Mouse (Mus musculus): ENCODE measurements around the gene Susd1.

The Susd1 gene

DNA sequence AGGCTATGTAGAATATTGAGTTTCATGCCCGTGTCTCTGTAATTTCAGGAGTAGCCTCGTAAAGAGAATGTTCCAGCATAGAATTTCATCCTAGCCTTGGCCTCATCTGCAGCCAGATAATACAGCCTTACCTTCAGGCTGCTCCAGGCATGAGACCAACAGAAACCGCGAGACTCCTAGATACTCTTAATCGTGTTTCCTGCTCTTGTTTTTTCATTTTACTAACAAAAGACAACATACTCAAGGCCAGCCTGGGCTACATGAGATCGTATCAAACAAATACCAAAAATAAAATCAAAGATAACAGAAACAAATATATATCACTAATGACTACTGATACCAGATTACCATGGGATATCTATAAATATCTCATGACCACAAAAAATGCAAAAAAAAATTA is 9.3 kb downstream of the Susd1 start:
- DNase-seq, result no peak

DNA sequence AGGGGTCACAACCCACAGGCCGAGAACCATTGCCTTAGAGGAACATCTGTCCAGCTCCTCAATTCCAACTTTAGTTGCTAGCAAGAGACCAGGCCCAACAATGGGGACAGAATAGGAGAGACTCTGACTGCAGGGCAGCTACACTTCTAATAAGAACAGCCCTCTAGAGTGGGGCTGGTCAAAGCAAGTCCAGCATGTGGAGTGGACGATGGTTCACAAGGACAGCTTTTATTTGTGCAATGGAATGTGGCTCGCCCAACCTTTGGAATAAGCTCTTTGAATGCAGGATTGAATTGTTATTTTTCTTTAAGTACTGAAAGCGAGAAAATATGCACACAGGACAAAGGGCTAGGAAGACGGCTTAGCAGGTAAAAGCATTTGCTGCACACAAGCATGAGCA is 12.0 kb downstream of the Susd1 start:
- DNase-seq, result no peak

DNA sequence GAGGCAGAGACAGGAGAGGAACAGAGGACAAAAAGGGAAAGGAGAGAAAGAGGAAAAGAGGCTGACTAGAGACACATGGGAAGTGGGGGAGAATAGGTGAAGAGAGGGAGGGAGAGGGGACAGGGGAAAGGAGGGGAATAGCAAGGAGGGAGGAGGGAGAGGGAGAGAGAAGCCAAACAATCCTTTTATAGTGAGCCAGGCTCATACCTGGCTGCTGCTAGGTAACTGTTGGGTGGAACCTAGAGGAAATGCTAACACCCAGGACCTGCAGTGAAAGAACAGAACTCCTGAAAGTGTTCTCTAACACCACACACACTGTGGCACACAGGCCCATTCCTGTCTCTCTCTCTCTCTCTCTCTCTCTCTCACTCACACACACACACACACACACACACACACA is 15.6 kb downstream of the Susd1 start:
- DNase-seq, result no peak

DNA sequence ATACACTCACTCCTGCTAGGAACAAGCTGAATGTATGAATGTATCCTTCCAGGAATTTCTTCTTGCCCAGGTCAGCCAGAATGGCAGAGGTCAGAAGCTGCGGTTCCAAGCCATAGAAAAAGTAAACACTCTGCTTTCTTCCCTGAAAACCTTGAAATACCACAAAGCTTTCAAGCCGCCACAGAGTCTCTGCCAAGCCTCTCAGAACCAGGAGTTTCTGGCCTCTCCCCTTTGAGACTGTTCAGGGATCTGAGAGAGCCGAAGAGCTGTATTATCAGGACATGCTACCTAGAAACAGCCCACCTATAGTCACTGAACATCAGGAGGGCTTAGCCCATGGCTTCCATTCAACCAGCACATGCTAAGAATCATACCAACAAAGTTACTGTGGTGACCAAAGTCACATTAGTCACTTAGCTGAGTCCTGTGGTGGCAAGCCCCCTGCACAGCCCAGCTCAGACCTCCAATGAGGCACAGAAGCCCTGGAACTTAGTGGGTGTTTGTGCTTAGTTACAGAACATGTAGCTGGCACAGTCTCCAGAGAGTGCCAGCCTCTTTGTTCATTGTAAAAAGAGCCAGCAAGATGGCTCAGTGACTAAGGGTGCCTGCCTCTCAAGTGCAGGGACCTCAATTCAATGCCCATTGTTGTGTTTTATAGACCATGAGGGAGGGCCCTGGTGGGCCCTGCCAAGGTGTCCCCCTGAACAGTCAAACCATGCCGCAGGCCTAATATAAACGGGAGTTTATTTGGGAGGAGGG is 16.2 kb downstream of the Susd1 start:
- no peak for DNase-seq

DNA sequence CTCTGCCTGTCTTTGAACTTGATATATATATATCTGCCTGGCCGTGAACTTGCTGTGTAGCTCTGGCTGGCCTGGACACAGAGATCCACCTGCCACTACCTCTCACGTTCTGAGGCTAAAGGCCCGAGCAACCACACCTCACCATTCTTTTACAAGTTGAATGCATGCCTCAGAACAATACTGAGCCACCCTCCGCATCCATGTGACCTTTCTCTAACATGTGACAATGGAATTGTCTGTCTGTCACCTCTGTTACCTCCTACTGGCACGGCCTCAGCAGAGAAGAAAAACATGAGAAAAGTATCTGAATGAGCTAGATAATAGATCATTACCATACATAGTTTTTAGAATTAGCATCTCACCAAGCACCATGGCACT is 17.1 kb downstream of the Susd1 start:
- no peak for DNase-seq

DNA sequence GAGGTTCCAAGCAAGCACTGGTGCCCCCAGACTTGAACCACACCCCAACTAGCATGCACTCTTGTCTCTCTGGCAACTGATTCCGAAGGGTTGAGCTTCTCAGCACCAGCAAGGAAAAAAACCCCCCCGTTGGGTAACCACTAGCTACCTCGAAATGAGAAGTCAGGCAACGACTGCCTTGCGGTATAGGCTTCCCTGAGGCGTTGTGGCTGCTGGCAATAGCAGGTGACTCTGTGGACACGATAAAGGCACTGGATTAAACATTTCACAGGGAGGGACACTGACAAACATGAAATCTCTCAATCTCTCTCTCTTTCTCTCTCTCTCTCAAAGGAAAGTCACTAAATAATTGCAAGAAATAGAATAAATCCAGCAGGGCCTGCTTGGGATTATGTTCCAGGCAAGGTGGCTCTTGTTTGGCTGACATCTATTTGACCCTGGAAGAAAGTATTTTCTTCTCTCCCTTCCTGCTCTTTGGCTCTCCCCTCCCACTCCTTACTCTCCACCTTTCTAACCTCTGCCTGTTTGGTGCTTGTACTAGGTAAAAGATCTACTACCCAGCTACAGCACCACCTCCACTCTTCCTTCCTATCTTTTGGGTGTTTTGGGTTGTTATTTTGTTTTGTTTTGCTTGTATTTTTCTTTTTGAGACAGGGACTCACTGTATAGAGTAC is 17.6 kb downstream of the Susd1 start:
- no peak for DNase-seq

DNA sequence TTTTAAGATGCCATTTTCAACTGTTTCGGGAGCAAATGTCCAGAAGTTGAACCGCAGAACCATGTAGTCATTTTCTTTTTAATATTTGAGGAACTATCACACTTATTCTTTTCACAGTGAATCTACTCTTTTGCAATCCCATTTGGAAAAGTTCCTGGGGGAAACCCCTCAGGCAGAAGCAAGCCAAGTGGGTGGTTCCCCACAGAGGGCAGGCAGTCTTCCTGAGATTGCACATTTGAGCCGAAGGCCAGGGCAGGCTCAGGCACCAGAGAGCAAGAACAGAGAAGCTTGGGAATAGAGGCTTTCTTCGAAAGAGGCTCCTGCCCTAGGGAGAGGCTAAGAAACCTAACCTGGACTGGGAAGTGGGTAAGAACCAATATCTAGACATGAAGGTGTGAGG is 19.2 kb downstream of the Susd1 start:
- no peak for DNase-seq

DNA sequence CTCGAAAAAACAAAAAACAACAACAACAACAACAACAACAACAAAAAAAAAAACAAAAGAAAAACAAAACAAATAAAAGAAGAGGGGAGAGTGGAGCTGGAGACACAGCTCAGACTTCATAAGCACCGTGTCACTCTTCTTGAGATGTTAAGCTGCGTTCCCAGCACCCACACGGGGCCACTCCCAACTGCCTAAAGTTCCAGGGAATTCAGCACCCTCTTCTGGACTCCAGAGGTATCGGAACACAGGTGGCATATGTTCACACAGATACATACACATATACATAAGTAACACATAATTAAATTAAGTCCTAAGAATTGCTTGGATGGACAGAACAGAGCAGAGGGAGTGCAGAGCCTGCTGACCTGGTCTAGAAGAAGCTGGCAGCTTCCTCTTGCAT is 25.0 kb downstream of the Susd1 start:
- DNase-seq, result no peak

DNA sequence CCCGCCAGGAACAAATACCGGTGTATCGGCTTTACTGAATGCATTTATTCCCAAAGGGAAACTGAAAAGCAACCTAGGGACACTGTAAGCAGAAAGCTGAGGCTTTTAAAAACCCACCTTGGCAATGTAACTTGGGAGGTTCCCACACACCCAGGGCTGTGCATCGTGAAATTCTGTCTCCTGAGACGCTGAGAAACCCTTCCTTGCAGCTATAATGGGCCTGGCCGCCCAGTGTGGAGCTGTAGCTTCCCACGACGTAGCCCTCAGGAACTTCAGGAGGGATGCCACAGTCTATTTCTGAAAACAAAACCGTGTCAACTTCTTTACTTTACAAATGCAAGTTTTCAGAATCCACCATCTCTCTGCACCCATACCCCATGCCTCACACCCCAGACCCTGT is 27.3 kb downstream of the Susd1 start:
- DNase-seq, result no peak

DNA sequence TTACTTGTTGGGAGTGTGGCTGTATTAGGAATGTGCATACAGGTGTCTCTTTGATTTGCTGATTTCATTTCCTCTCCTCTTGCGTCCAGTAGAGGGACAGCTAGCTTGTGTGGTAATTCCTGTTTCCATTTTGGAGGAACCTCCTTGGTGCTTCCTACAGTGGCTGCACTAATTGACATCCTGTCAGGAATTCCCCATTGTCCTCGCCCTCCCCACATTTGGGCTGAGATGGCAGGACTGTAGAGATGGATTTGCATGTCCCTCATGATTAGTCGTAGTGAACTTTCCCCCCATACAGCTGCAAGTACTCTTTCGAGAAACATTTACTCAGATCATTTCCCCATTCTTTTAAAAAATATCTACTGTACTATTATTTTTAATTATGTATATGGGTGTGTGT is 30.7 kb downstream of the Susd1 start:
- DNase-seq, result no peak

DNA sequence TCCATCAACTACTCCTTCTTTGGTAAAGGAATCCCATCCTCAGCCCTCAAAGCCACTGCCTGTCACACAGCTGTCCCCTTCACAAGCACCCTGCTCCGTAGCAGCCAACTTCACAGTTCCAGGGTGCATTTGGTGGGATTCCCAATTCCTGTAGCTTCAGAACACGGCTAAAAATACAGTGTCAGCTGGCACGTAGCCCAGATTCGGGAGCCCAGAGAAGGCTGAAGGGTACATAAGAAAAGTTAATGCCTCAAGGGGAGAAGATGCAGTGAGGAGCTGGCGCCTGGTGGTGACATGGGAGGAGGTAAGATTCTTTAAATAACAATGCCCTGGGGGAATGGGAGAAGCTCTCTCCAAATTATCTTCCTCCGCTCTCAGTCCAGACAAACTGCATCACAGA is 34.1 kb downstream of the Susd1 start:
- DNase-seq, result peak; percentile 59

DNA sequence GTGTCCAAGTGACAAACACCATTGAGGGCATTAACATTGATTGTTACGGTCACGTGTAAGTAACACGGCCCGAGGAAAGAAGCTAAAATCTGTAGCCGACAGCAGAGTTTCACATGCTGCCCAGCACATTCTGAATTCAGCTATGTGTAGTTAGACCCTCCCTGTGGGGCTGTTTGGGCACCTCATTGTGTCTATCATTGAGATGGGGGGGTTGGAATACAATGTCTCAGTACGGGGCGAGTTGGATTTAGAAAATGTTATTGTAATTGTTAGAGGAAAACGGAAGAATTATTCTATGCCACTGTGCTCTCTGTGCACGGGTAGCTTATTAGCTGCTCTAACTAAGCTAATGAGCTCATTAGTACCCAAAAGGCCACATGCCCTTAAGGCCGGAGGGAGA is 37.5 kb downstream of the Susd1 start:
- DNase-seq, result no peak

DNA sequence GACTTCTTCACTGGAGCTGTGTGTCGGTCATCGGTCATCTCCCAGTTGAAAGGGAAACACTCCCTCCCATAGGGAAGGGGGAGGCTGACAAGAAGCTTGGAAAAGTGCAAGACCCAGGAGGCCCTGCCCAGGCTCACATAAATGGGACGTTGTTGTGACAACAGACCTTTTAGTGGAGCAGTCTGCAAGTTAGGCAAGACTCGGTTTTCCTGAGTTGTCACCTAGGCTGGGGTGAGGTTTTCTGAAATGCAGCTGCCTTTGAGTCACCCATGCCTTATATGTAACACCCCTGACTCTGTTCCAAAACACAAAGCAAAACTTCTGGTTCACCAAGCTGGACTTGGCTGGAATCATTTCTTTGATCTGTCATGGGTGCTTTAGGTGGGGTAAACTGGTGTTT is 39.1 kb downstream of the Susd1 start:
- no peak for DNase-seq

DNA sequence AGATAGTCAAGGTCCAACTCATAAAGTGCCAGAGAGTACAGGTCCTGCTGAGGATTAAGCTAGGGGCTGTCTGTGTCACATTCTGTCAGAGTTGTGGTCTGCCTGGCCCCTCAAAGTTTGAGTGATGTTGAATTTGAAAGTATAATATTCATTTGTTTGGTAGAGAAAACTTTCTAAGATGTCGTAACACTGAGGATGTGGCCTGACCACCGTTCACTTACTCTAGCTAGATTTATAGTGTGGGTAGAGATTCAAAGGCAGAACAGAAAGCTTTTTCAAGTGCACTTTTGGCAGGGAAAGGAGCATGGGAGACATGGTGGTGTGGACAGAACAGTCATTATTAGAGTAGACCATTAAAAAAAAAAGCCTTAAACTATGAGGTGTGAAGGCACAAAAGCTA is 42.9 kb downstream of the Susd1 start:
- no peak for DNase-seq

DNA sequence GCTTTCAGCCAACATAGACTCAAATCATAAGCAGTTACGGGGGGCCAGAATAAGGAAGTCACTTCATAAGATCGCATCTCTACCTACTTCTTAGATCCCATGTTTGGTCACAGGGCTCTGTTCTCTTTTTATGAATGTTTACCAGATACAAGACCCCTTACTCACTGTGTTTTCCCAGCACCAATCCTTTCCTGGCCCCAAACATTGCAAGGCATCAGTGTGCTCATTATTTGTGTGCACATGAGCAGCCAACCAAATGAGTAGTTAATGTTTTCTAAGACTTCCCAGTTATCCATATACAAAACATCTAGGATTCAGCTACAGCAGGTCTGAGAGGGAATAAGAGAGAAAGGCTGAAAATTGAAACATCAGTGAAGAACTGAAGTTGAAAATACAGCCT is 44.3 kb downstream of the Susd1 start:
- DNase-seq, result no peak

DNA sequence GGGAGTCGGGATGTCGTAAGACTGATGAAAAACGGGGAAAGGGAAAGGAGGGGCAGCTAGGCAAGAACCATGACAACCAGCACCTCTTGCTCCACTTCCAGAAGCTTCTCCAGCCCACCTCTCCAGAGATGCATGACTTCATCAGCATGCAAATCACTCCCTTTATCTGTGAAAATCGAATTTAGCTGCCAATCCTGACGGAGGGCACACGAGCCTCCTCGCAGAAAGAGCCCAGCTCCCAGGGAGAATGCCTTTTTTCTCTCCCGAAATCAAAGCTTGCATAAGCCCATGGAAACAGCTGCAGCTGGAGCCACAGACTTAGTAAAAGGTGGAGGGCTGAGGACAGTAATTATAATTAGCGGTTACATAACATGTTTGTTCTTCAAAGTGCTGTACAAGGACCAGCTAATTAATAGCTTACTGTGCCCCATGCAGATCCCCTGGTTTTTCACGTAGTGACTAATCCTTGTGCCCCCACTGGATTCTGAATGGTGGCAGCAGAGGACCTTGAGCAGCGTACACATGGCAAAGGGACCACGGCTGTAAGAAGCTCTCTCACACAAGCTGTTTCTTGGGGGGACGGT is 49.9 kb downstream of the Susd1 start:
- peak; percentile 27 for DNase-seq

DNA sequence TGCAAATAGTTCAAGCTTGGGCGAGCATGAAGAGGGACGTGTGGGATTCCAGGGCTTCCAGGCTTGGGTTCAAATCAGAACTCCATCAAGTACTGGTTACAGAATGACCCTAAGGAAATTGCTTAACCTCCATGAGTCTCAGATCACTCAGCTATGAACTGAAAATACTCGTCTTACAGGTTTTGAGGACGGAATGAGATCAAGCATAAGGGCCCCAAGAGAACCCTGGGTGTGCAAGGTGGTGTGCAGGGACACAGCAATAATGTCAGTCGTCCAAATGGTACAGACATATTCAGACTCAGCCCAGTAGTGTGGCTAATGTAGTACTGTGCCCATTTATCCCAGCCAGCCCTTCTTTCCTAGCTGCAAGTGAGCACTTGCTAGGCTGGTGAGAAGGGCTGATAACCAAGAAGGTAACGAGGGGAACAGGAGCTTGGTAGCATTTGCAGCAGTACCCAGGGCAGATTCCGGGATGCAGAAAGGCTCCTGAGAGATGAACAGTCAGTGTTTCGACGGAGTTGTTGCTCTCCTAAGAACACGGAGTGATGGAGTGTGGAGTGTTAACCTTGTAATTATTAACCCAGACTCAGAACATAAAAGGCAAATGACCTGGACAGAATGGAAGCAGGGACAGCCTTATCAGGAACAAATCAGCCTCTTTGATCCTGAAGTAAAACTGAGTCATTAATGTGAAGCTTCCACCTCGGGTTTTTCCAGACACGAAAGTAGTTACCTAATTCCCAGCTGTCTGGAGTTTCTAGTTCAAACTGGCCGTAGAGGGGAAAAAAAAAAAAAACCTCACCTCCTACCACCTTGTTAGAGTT is 50.8 kb downstream of the Susd1 start:
- peak; percentile 21 for DNase-seq

DNA sequence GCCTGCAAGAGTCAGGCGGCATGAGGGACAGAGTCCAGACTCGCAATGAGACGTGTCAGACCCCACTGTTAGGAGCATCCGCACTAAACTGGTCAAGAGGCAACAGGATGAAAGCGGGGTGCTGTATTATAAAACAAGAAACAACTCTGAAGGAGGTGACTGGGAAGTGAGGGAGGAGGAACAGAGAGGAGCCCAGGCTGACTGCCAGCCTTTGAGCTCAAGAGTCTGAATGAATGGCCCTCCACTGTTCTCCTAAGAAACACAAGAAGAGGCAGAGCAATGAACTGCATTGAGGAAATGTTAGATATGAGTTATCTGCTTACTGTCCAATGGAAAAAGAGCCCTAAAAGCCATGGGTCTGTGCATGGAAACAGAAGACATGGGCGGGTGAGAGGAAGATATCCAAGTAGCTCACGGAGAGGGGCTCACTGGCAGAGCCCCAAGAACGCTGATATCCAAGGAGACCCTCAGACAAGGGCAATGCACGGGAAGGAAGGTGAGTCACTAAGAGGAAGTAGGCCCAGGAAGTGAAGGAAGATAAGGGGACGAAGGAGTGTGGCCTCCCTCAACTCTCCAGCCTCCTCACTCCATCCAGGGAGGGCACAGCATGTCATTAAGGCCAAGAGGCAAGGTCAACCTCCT is 53.1 kb downstream of the Susd1 start:
- no peak for DNase-seq

DNA sequence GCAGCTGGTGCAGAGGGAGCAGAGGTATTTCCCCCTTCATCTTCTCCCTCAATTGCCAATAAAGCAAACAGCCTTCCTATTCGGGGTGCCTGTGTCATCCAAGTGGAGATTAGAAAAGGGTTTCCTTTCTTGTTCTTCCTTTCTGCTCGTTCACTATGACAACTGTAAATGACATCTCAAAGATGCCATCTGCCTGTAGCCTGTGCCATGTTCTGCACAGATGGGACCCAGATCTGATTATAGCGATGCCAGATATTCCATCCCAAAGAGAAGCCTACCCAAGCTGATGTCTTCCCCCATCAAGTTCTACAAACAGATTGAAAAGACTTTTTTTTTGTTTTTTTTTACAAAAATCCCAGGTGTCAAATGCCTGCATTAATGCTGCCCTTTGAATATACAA is 54.6 kb downstream of the Susd1 start:
- DNase-seq, result no peak

DNA sequence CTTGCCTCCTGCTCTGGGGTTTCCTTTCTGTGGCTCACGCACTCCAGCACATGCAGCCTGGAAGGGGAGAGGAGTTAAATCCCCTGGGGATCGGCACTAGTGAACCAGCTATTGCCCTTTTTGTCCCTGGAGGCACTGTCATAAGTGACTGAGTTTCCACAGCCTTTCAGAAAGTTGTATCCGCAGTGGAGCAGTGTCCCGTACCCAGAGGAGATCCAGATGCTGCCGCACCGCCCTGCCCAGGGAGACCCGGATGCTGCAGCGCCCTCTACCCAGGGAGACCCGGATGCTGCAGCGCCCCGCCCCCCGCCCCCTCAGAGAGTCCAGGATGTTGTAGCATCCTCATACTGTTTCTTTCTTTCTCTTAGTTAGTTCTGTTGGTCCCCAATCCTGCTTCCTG is 56.3 kb downstream of the Susd1 start:
- DNase-seq, result peak; percentile 65

DNA sequence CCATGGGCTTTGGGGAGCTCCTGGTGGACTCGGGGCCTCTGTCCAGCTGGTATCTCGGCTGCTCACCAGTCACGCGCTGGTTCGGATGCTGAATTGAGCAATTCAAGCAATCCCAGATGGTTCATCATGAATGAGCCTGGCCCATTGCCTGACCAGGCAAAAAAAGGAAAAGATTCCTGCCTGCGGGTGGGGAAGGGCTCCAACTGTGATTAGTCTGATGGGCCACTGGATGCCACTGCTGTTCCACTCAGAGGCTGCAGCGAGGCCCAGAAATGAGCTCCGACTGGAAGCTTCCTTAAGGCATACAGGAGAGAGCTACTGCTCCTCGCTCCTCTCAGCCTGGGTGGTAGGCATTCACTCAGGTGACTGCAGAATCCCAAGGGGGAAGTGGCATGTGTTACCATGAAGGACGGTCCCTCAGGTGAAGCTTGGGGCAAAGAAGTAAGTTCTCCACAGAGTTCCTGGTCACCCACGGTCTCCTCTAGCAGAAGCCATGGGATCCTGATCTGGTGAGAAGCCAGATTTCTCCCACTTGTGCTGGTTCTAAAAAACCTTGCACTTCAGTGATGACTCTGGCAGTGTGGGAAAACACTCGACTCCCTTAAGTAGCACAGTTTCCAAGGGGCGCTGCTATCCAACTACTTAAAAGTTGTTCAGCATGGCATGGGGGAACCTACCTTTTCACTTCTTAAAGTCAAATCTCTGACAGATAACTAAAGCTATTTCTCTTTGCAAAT is 57.3 kb downstream of the Susd1 start:
- peak; percentile 81 for DNase-seq

DNA sequence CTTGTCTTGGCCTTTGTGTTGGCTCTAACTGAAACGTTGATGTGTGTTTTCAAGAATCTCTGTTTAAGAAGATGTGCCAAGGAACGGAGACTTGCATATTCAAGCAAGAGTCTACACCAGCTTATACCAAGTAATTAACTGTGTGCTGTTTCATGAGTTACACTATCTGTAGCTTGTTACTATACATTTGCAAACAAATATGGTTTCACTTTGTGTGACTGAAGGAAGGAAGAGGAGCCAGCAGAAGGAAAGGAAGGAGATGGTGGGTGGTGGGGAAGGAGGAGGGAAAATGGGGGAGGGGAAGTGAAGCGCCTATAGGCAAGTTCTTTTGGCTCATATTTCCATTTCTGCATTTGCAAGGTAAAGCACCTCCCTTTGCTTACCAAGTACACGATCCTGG is 58.0 kb downstream of the Susd1 start:
- DNase-seq, result no peak
